Mouse (Mus musculus) cerebellum, adult 9-10 months (tissue): ENCODE data around the gene Sass6.
"Not testable (repeated sequence)": the region's sequence is repeated elsewhere in the genome, so short reads cannot be mapped to it uniquely, and the experiment has no call there.

ENCODE experiments used
- DNase-seq: peaks from one replicate; pipeline ENCODE4 v3.0.0; 2022

Gene Sass6

DNA sequence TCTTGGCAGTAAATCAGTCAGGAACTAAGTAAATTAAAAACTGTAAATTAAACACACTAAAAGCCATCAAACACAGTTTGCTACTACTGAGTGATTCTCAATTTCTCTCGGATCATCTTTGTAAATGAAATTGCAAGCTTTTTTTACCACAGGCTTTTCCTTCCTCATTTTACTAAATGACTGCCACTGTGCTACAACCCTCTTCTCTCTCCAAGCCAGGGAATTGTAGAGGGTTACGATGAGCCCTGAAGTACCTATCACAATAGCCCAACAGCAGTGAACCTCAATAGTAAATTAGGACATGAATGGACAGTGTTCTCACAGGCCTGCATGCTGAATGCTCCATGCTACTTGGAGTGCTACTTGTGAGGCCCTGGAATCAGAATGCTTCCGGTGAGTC is 39.3 kb downstream of the Sass6 start:
- DNase-seq, result no peak

DNA sequence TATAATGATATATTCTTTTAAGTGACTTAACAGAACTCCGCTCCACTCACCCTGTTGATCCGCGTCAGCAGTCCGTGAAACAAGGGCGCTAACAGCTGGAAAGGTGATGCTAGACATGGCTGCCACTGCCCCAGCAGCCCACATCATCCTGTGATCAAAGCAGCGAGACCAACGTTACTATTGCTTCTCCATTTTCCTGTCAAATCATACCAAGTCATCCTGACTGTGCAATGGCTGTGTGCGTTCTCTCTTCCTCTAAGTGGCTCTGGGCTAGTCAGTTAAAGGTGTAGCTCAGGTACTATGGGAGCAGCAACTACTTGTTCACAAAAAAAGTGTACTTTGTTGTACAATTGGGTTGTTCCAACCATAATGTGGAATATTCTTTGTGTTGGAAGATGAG is 40.1 kb downstream of the Sass6 start:
- DNase-seq, result no peak

GRCm38 (mm10) chr3:116635799-116636198 is 41.0 kb downstream of the Sass6 start:
- no peak for DNase-seq

GRCm38 (mm10) chr3:116637693-116638476 is 43.1 kb downstream of the Sass6 start:
- DNase-seq, result no peak

DNA sequence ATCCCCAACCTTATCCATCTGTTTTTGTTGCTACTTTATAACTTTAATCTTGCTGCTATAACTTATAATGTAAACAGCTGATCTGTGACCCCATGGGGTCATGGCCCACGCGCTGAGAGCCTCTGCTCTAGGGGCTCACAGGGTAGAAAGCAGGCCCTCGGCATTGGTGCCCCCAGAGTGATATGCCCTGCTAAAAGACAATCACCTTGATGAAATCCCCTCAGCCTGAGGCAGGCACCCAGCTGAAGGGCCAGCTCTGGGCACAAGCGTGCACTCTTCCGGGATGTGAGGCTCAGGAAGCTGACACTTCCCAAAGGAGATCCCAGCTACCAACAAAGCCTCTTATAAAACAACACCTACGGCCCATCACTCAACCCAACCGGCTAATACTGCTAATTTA is 43.8 kb downstream of the Sass6 start:
- no peak for DNase-seq

- DNase-seq, result no peak
These were observed 45.2 kb downstream of the Sass6 start for GRCm38 (mm10) chr3:116640024-116640423.

DNA sequence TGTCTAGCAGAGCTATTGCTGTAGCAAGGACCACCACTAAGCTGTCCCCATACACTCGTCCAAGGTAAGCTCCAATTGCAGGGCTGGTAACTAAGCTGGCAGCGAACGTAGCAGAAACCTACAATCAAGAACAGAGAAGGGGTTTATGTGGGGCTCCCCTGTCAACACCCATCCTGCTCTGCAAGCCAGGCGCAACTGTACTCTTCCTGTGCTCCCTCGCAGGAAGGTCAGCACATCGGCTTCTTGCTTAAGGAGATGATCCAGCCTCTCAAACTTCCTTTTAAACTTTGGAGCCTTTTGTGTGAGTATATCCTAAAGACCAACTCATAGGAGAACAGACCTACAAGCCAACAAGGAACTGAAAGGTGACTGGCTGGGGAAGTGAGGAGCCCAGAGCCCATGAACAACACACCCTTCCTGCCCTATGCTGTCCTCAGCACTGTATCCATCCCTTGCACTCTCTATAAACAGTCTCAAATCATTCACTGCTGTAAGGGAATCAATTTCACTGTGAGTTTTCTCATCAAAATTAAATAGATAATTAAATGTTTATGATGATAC is 47.1 kb downstream of the Sass6 start:
- DNase-seq, result no peak

GRCm38 (mm10) chr3:116642373-116642772 is 47.6 kb downstream of the Sass6 start:
- DNase-seq, result no peak

GRCm38 (mm10) chr3:116646387-116646786 is 51.6 kb downstream of the Sass6 start:
- no peak for DNase-seq

DNA sequence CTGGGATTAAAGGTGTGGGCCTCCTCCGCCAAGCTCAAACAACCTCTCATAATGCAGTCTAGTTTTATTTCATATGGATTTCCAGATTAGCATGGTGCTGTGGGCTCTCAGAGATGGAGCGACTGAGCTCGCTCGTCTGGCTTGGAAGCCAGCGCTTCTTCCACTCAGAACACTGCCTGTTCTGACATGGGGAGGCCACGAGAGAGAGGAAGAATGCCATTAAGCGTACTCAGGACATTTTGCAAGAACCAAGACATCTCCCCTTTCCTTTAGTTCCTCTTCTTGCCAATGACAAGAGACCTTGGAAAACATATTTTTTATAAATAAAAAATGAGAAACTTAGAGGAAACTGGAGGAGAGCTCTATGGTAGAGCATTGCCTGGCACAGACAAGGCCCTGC is 54.0 kb downstream of the Sass6 start:
- no peak for DNase-seq

- DNase-seq, result no peak
These were observed 55.9 kb downstream of the Sass6 start for GRCm38 (mm10) chr3:116650698-116651097.

GRCm38 (mm10) chr3:116652033-116652446 is 57.3 kb downstream of the Sass6 start:
- no peak for DNase-seq

DNA sequence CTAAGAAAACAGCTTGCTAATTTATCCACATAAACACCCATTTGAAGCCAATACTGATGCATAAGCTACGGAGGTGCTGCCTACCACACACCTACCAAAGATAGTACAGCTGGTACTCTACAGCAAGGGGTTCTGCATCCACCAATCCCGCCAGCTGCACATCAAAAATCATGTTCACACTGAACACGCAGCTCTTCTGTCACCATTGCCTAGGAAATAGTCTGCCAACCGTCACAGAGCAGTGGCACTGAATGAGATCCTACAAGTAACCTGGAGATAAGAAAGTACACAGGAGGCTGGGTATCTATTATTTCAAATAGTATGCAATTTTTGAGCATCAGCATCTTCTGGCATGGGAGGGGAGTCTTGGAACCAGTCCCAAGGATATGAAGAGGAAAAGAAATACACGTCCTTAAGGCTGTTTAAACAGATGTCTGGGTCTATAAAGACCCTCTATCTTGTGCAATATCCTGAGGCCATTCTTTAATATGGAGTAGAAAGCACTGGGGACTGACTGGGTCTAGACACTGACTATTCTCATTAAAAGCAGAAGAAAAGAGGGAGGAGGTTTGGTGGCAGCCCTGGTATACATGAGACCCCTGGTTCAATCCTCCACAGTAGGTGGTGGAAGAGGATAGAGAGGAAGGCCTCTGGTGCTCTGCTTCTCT is 58.6 kb downstream of the Sass6 start:
- DNase-seq, result no peak

DNA sequence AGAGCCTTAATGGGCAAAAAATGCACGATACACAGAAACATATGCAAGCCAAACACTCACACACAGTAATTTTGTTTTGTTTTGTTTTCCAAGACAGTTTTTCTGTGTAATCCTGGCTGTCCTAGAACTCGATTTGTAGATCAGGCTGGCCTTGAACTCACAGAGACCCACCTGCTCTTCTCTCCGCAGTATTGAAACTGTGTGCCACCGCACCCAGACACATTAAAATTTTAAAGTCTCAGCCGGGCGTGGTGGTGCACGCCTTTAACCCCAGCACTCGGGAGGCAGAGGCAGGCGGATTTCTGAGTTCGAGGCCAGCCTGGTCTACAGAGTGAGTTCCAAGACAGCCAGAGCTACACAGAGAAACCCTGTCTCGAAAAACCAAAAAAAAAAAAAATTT is 59.3 kb downstream of the Sass6 start:
- not testable (repeated sequence) for DNase-seq

DNA sequence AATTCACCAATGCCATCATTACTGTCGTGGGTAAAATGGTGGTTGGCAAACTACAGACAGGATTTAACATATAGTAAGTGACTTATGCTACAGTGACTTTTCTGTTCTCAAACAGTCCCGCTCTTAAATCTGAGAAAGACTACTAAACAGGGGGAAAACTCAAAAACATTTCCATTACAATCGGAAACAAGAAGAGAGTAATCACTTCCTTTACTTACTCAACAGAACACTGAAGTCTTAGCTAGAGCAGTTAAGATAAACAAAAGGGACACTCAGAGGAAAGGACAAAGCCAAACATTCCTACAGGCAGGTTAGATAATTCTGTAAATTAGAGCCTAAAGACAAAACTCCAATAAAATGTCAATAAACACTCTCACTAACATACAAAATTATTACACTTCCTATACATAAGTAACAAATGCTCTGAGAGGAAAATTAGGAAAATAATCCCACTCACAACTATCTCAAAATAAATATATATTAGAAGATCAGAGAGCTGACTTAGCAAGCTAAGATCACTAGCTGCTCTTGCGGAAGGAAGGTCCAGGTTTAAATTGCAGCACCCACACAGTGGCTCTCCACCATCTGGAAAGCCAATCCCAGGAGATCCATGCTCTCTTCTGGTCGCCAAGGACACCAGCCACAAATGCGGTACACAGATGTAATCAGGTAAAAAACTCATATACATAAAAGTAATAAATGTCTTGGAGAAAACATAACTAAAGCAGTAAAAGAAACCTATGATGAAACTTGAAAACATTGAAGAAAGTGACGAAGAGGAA is 61.6 kb downstream of the Sass6 start:
- no peak for DNase-seq

- DNase-seq, result no peak
These were observed 64.3 kb downstream of the Sass6 start for GRCm38 (mm10) chr3:116658928-116659565.

DNA sequence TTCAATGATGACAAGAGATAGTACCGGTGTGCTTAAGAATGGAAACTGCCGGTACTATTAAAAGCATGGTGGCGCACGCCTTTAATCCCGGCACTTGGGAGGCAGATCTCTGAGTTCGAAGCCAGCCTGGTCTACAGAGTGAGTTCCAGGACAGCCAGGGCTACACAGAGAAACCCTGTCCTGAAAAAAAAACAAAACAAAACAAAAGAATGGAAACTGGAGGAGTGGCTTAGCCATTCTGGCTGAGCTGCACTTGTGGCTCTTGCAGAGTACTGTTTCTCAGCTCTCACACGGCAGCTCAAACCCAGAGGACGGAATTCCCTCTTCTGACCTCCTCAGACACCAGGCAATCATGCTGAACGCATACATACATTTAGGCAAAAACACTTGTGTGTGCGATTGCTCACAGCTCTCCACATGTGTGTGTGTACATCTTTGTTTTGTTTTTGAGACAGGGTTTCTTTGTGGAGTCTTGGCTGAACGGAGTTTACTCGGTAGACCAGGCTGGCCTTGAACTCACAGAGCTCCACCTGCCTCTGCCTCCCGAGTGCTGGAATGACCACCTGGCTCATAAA is 65.2 kb downstream of the Sass6 start:
- no peak for DNase-seq

DNA sequence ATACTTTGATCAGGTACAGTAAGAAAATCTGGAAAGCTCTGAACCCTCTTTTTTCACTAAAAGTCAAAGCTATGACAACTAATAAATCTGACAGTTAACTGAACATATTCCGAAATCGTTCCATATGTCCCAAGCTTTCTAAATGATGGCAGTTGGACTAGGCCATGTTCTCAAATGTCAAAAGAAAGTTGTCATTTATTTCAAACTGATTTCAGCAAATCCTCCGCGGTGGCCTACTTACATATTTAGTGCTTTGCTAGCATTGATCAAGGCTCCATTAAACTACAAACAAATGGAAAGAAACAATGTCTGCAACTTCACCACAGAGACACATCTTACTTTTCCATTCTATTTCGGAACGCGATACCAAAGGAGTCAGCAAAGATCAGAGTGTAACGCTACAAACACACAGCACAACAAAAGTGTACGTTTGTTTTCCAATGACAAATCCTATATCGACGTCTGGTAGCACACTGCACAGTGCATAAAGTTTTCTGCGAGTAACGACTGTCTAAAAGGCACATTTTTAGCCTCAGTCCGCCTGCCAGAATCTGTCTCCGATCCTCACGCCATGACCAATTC is 66.6 kb downstream of the Sass6 start:
- DNase-seq, result no peak

- DNase-seq, result peak; percentile 36
These were observed 67.2 kb downstream of the Sass6 start for GRCm38 (mm10) chr3:116661870-116662414.

GRCm38 (mm10) chr3:116662463-116662863 is 67.7 kb downstream of the Sass6 start, which contains the start of gene Mfsd14a:
Mfsd14a (minus strand) TSS chr3:116662677.
- DNase-seq, result peak; percentile 98

- not testable (repeated sequence) for DNase-seq
These were observed 69.5 kb downstream of the Sass6 start for GRCm38 (mm10) chr3:116664281-116664680.
